Mouse (Mus musculus) cerebellum, adult 8-10 months (tissue): ENCODE measurements at regions not wholly inside any gene's neighbourhood (a gene's known extent, or its start where the extent isn't known, plus 50 kb on each side); places are given as distances from the start of the nearest gene placed in this dataset.

Experiments
- DNase-seq: peaks from one replicate; pipeline ENCODE4 v3.0.0; 2022

- DNase-seq: no peak
Measured at GRCm38 (mm10) chr2:46678366-46678765, 1561.2 kb upstream of the Zeb2 start.

GRCm38 (mm10) chr2:46669517-46670291, 1552.5 kb upstream of the Zeb2 start:
- DNase-seq: no peak

- DNase-seq: no peak
Measured at GRCm38 (mm10) chr2:46666990-46667337, 1549.8 kb upstream of the Zeb2 start.

- no peak for DNase-seq
Measured at GRCm38 (mm10) chr2:46666084-46666989, 1549.1 kb upstream of the Zeb2 start.

GRCm38 (mm10) chr2:46661876-46662275, 1544.7 kb upstream of the Zeb2 start:
- no peak for DNase-seq

GRCm38 (mm10) chr2:46660577-46660976, 1543.4 kb upstream of the Zeb2 start:
- no peak for DNase-seq

- DNase-seq: no peak
Measured at GRCm38 (mm10) chr2:46655289-46655688, 1538.1 kb upstream of the Zeb2 start.

- DNase-seq: no peak
Measured at GRCm38 (mm10) chr2:46652616-46653015, 1535.4 kb upstream of the Zeb2 start.

GRCm38 (mm10) chr2:46646366-46646765, 1529.2 kb upstream of the Zeb2 start:
- DNase-seq: no peak

GRCm38 (mm10) chr2:46609217-46609616, 1492.0 kb upstream of the Zeb2 start:
- DNase-seq: no peak

- no peak for DNase-seq
Measured at GRCm38 (mm10) chr2:46581773-46582172, 1464.6 kb upstream of the Zeb2 start.

- DNase-seq: no peak
Measured at GRCm38 (mm10) chr2:46570416-46570815, 1453.2 kb upstream of the Zeb2 start.

GRCm38 (mm10) chr2:46533395-46533794, 1416.2 kb upstream of the Zeb2 start:
- DNase-seq: no peak

GRCm38 (mm10) chr2:46530686-46531085, 1413.5 kb upstream of the Zeb2 start:
- DNase-seq: no peak

- no peak for DNase-seq
Measured at GRCm38 (mm10) chr2:46525223-46525622, 1408.0 kb upstream of the Zeb2 start.

- DNase-seq: no peak
Measured at GRCm38 (mm10) chr2:46524625-46525024, 1407.4 kb upstream of the Zeb2 start.

- DNase-seq: no peak
Measured at GRCm38 (mm10) chr2:46521147-46521965, 1404.2 kb upstream of the Zeb2 start.

GRCm38 (mm10) chr2:46512237-46513028, 1395.2 kb upstream of the Zeb2 start:
- DNase-seq: no peak

GRCm38 (mm10) chr2:46506951-46507350, 1389.8 kb upstream of the Zeb2 start:
- DNase-seq: no peak

- no peak for DNase-seq
Measured at GRCm38 (mm10) chr2:46503074-46503473, 1385.9 kb upstream of the Zeb2 start.

GRCm38 (mm10) chr2:46492299-46492698, 1375.1 kb upstream of the Zeb2 start:
- no peak for DNase-seq

- DNase-seq: no peak
Measured at GRCm38 (mm10) chr2:46491081-46491480, 1373.9 kb upstream of the Zeb2 start.
